Mouse (Mus musculus) ES-E14 (cell line): Measurements from ENCODE around the gene Fchsd2. TPM values are rescaled to one million over a fixed set of nuclear protein-coding genes. Genes with fewer than 3 reads are reported as not detected.

Source experiments
- DNase-seq: peaks from one replicate; pipeline ENCODE4 v3.0.0-alpha.2; 2013; ENCODE audit warnings: low read depth, low spot score
- H3K27ac ChIP-seq: 2 replicates; pipeline ENCODE4 v1.5.1; 2012; ENCODE audit warnings: low read depth, mild to moderate bottlenecking, low read length, moderate library complexity, mixed read lengths; ENCODE audit not compliant: poor library complexity, insufficient read depth, severe bottlenecking
- H3K36me3 ChIP-seq: 2 replicates; pipeline ENCODE4 v1.6.1; 2012; ENCODE audit warnings: mild to moderate bottlenecking, low read length, moderate library complexity, mixed read lengths; ENCODE audit not compliant: control insufficient read depth, poor library complexity, insufficient read depth, severe bottlenecking
- H3K4me1 ChIP-seq, 2 experiments: fragments of 150-350 bp in 1 of 2; sonication (generic) in 1 of 2; 2 replicates each; pipeline ENCODE4 v1.6.1; 2012; ENCODE audit warnings: low read length in 2 of 2, mild to moderate bottlenecking in 1 of 2, mixed read lengths in 1 of 2; ENCODE audit not compliant: control insufficient read depth in 2 of 2, insufficient read depth in 2 of 2, poor library complexity in 1 of 2
- H3K4me3 ChIP-seq, 2 experiments: fragments of 150-350 bp in 1 of 2; sonication (generic) in 1 of 2; 2 replicates each; pipeline ENCODE4 v1.5.1; 2012; ENCODE audit warnings: low read length in 2 of 2, low read depth in 1 of 2, mild to moderate bottlenecking in 1 of 2, mixed read lengths in 1 of 2; ENCODE audit not compliant: insufficient read depth in 1 of 2, poor library complexity in 1 of 2, severe bottlenecking in 1 of 2
- H3K9ac ChIP-seq: 2 replicates; pipeline ENCODE4 v1.6.1; 2012; ENCODE audit warnings: low read depth, mild to moderate bottlenecking, low read length, mixed read lengths; ENCODE audit not compliant: poor library complexity, insufficient read depth, severe bottlenecking
- H3K9me3 ChIP-seq: fragments of 150-350 bp; sonication (generic); 2 replicates; pipeline ENCODE4 v1.6.1; 2012; ENCODE audit warnings: low read depth, mild to moderate bottlenecking, low read length; ENCODE audit not compliant: control insufficient read depth, insufficient read depth
- CHD2 ChIP-seq: IDR thresholded peaks from 2 replicates; pipeline ENCODE4 v1.6.1; 2014; ENCODE audit warnings: mild to moderate bottlenecking, low read depth, low read length, inconsistent platforms
- HCFC1 ChIP-seq: IDR thresholded peaks from 2 replicates; pipeline ENCODE4 v1.6.1; 2012; ENCODE audit warnings: low read length, inconsistent platforms, borderline replicate concordance; ENCODE audit not compliant: insufficient read depth
- MAFK ChIP-seq: IDR thresholded peaks from 2 replicates; pipeline ENCODE4 v1.6.1; 2014; ENCODE audit warnings: mild to moderate bottlenecking, low read depth, low read length, inconsistent platforms; ENCODE audit not compliant: insufficient read depth
- ZC3H11A ChIP-seq: IDR thresholded peaks from 2 replicates; pipeline ENCODE4 v1.6.1; 2012; ENCODE audit warnings: low read depth, mild to moderate bottlenecking, inconsistent platforms, low read length, borderline replicate concordance
- ZNF384 ChIP-seq: IDR thresholded peaks from 2 replicates; pipeline ENCODE4 v1.6.1; 2012; ENCODE audit warnings: low read depth, low read length, inconsistent platforms
- in situ Hi-C, 2 experiments: fragments of 600-800 bp; cut with MboI; formaldehyde crosslinking; loops; one replicate each; pipeline ENCODE4 v1.15.1; 2025; ENCODE audit warnings: low sequenced_read_pairs in 2 of 2, inconsistent platforms in 1 of 2; ENCODE audit not compliant: unreplicated experiment in 2 of 2
- total RNA-seq: library from RNA; depleted of rRNA; stranded (reverse); fragments of 300-350 nt; gene quantifications from 2 replicates; pipeline ENCODE4 v1.2.3, GENCODE M21; 2012

The Fchsd2 gene
- total RNA-seq, 1 experiment = 11.1 TPM

DNA sequence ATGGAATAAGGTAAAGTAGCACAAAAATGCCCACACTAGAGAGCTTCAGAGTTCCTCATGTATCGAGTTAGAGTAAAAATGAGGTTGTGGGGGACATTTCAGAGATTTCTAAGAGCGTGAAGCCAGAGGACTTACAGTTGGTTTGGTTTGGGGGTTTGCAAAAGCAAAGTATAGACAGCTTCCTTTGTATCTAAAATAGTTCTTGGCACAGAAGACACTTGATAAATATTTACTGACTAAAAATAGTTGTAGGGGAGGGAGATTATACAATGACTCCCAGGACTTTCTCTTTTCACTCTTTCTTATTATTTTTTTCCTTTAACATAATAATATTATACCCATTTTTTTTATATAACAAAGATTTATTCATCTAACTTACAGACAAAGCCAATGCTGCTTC is 86.1 kb downstream of the Fchsd2 start:
- no peak for TF ChIP-seq CHD2
- no peak for TF ChIP-seq MAFK
- no peak for TF ChIP-seq ZNF384
- no peak for TF ChIP-seq ZC3H11A
- no peak for TF ChIP-seq HCFC1
- Histone ChIP-seq H3K4me3 (no peak overlapping the region), H3K36me3 (no peaks in the 10 kb centered on the region), H3K27ac (no peak overlapping the region), H3K9me3 (no peaks in the 10 kb centered on the region), H3K4me1 (no peaks in the 10 kb centered on the region), H3K9ac (no peak overlapping the region)
- DNase-seq = no peak
- in situ Hi-C loops = no loop called here

DNA sequence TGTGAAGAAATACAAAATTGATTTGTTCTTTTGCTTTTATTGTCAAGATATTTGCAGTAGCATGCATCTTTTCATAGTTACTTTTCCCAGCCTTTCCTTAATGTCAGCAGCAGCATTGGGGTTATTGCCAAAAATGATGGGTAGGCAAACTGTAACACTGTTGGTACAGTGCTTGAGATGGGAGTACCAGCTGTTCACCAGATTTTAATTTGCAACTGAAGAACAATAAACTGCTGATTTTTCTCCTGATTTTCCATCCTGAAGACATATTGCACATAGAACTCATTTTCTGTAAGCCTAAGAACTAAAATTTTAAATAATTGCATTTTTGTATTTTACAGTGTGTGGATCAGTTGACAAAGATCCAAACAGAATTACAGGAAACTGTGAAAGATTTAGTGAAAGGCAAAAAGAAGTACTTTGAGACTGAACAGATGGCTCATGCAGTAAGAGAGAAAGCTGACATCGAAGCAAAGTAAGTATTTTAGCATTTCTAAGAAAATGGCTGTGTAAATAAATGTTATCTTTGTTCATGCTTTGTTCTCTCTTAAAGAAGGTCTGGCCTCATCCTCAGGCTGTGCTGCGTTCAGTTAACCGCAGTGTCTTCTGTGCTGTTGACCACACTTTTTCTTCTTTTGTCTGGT is 98.8 kb downstream of the Fchsd2 start:
- H3K9me3 ChIP-seq = no peaks in the 10 kb centered on the region
- TF ChIP-seq CHD2 (no peak), MAFK (no peak), HCFC1 (no peak), ZNF384 (no peak), ZC3H11A (no peak)
- in situ Hi-C loops = no loop called here

DNA sequence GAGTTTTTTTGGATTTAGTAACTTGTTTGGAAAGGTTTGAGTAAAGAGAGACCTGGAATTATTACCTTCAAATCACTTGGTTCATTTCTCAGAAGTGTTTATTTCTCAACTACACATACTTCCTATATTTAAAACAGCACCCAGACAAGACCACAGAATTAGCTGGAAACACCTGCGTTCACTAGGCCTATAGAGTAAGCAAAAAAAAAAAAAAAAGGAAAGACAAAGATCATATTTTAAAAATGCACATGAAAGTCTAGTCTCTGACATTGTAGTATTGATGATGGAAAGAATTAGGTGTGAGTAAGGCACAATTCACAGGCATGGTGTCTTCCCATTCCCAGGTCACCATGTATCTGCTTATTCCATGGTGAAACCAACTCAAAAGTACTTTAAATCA is 118.2 kb downstream of the Fchsd2 start:
- DNase-seq = no peak

More for the DNA sequence above, 98.8 kb downstream of the Fchsd2 start:
- H3K27ac ChIP-seq = no peak overlapping the region
- no peaks in the 10 kb centered on the region; a peak in 1 of 4 replicates for H3K4me1 ChIP-seq
- H3K4me3 ChIP-seq = no peak overlapping the region
- H3K9ac ChIP-seq = no peak overlapping the region
- DNase-seq = no peak
- no peaks in the 10 kb centered on the region; the same call in 1 of the 2 replicates for H3K36me3 ChIP-seq

DNA sequence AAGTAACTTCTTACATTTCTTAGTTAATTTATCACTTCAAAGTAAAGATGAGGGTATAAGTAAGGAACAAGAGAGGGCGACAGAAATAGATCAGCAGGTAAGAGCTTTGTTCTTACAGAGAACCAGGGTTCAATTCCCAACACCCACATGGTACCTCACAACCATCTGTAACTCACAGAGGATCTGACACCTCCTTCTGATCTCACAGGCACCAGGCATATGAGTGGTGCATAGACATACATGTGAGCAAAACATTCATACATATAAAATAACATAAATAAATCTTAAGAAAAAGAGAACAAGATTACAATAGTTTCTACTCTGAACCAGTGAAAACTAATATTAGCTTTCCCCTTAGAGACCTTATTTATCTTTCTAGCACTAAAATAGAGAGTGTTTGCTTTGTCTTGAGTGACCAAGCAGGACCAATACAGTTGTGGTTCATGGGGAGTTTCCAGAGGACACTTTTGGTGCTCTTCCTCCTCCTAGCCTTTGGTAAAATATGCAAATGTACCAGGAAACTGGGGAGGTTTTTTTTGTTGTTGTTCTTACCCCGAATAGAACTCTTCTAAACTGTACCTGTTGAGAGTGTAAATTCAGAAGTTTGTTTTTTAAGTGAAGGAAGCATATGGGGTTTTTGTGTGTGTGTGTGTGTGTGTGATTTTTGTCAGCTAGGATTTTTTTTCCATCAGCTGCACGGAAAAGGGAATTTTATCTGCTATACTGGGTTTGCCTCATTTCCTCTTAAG is 121.0 kb downstream of the Fchsd2 start:
- in situ Hi-C loops = no loop called here
- Histone ChIP-seq H3K36me3 (no peaks in the 10 kb centered on the region), H3K27ac (no peak overlapping the region), H3K9ac (no peak overlapping the region), H3K4me1 (no peaks in the 10 kb centered on the region), H3K4me3 (no peak overlapping the region), H3K9me3 (no peaks in the 10 kb centered on the region)
- no peak for TF ChIP-seq MAFK
- no peak for TF ChIP-seq CHD2
- TF ChIP-seq ZNF384 = no peak
- TF ChIP-seq HCFC1 = no peak
- TF ChIP-seq ZC3H11A = no peak
- DNase-seq = no peak

More for the DNA sequence above, 118.2 kb downstream of the Fchsd2 start:
- no peak for TF ChIP-seq ZNF384
- no peak for TF ChIP-seq ZC3H11A
- TF ChIP-seq MAFK = no peak
- no peak for TF ChIP-seq HCFC1
- TF ChIP-seq CHD2 = no peak
- Histone ChIP-seq H3K36me3 (no peaks in the 10 kb centered on the region), H3K4me1 (no peaks in the 10 kb centered on the region), H3K4me3 (no peak overlapping the region), H3K9ac (no peak overlapping the region), H3K27ac (no peak overlapping the region), H3K9me3 (no peaks in the 10 kb centered on the region)
- in situ Hi-C loops = no loop called here
